Mouse (Mus musculus): ENCODE results near the gene Mns1. TPM values are rescaled to one million over a fixed set of nuclear protein-coding genes. Genes with fewer than 3 reads are reported as not detected.

The Mns1 gene
- polyA plus RNA-seq, 1 experiment from 2014 or later, result 33.6 TPM

- no peak overlapping the region for H3K27ac ChIP-seq
- H3K36me3 ChIP-seq, result peaks cover 13% of the 10 kb centered on the region
- no peak overlapping the region for H3K4me2 ChIP-seq (replicated peaks)
- ATAC-seq (ENCODE audit: insufficient number of reproducible peaks, insufficient read depth, low FRiP score, low TSS enrichment), result no peak
- H3K9ac ChIP-seq, result no peak overlapping the region
- 94% methylated on average over 5 of the region's 5 CpGs for WGBS
- H3K4me3 ChIP-seq, result no peak overlapping the region
- peaks cover 4% of the 10 kb centered on the region; the same call in 1 of the 2 replicates for H3K4me1 ChIP-seq
- H3K9me3 ChIP-seq, result no peaks in the 10 kb centered on the region
- H3K27me3 ChIP-seq, result no peaks in the 10 kb centered on the region
Observed at GRCm38 (mm10) chr9:72489131-72489530, 51.3 kb downstream of the Mns1 start.

- H3K27ac ChIP-seq, result peak overlapping the region; percentile 78
- WGBS, result under 1% methylated on average over 32 of the region's 32 CpGs
- H3K9ac ChIP-seq, result peak overlapping the region; percentile 49
- no peaks in the 10 kb centered on the region for H3K9me3 ChIP-seq
- peaks cover 4% of the 10 kb centered on the region for H3K36me3 ChIP-seq
- peak overlapping the region; percentile 65 for H3K4me3 ChIP-seq
- peak; percentile 86 for ATAC-seq (ENCODE audit: insufficient number of reproducible peaks, insufficient read depth, low FRiP score, low TSS enrichment)
- no peaks in the 10 kb centered on the region for H3K27me3 ChIP-seq
- H3K4me2 ChIP-seq (replicated peaks), result peak overlapping the region; percentile 59
- H3K4me1 ChIP-seq, result peaks cover 4% of the 10 kb centered on the region; the same call in 1 of the 2 replicates
Observed at GRCm38 (mm10) chr9:72491559-72492193, 53.9 kb downstream of the Mns1 start.

GRCm38 (mm10) chr9:72492194-72492565 lies 54.4 kb downstream of the Mns1 start, which contains the start of gene Tex9:
TSS of gene Tex9 (minus strand) at chr9:72492212.
- Histone ChIP-seq H3K27ac (peak within 1 kb of the TSS; percentile 78), H3K4me2 (replicated peaks) (peak within 1 kb of the TSS; percentile 59), H3K36me3 (no peaks in the 10 kb centered on the region; the same call in 1 of the 2 replicates), H3K4me1 (peaks cover 4% of the 10 kb centered on the region; the same call in 1 of the 2 replicates), H3K9me3 (no peaks in the 10 kb centered on the region), H3K9ac (peak within 1 kb of the TSS; percentile 49), H3K4me3 (peak within 1 kb of the TSS; percentile 65), H3K27me3 (no peaks in the 10 kb centered on the region)
- ATAC-seq (ENCODE audit: insufficient number of reproducible peaks, insufficient read depth, low FRiP score, low TSS enrichment), result no peak
- 14% methylated on average over 6 of the region's 6 CpGs for whole genome bisulfite sequencing

GRCm38 (mm10) chr9:72493465-72493864 lies 55.7 kb downstream of the Mns1 start:
- Histone ChIP-seq H3K9me3 (no peaks in the 10 kb centered on the region), H3K4me2 (replicated peaks) (no peak overlapping the region), H3K36me3 (no peaks in the 10 kb centered on the region), H3K27me3 (no peaks in the 10 kb centered on the region), H3K27ac (no peak overlapping the region), H3K4me1 (peaks cover 4% of the 10 kb centered on the region; the same call in 1 of the 2 replicates), H3K4me3 (no peak overlapping the region), H3K9ac (no peak overlapping the region)
- 89% methylated on average over 2 of the region's 2 CpGs for WGBS
- ATAC-seq (ENCODE audit: insufficient number of reproducible peaks, insufficient read depth, low FRiP score, low TSS enrichment), result no peak

GRCm38 (mm10) chr9:72493984-72494685 lies 56.3 kb downstream of the Mns1 start:
- no peak for ATAC-seq (ENCODE audit: insufficient number of reproducible peaks, insufficient read depth, low FRiP score, low TSS enrichment)
- Histone ChIP-seq H3K4me1 (peaks cover 4% of the 10 kb centered on the region; the same call in 1 of the 2 replicates), H3K9me3 (no peaks in the 10 kb centered on the region), H3K4me2 (replicated peaks) (no peak overlapping the region), H3K4me3 (no peak overlapping the region), H3K27me3 (no peaks in the 10 kb centered on the region), H3K9ac (no peak overlapping the region), H3K36me3 (no peaks in the 10 kb centered on the region), H3K27ac (no peak overlapping the region)
- WGBS, result 79% methylated on average over 3 of the region's 3 CpGs

- Histone ChIP-seq H3K36me3 (no peaks in the 10 kb centered on the region), H3K4me1 (peaks cover 4% of the 10 kb centered on the region; the same call in 1 of the 2 replicates), H3K4me2 (replicated peaks) (no peak overlapping the region), H3K27me3 (no peaks in the 10 kb centered on the region), H3K9me3 (no peaks in the 10 kb centered on the region), H3K27ac (no peak overlapping the region), H3K4me3 (no peak overlapping the region), H3K9ac (no peak overlapping the region)
- ATAC-seq (ENCODE audit: insufficient number of reproducible peaks, insufficient read depth, low FRiP score, low TSS enrichment), result no peak
- whole genome bisulfite sequencing, result 77% methylated on average over 2 of the region's 2 CpGs
Observed at GRCm38 (mm10) chr9:72496691-72497090, 58.9 kb downstream of the Mns1 start.

GRCm38 (mm10) chr9:72497171-72497570 lies 59.4 kb downstream of the Mns1 start:
- no peak overlapping the region for H3K9ac ChIP-seq
- no peaks in the 10 kb centered on the region for H3K36me3 ChIP-seq
- no peaks in the 10 kb centered on the region for H3K27me3 ChIP-seq
- no peak overlapping the region for H3K27ac ChIP-seq
- H3K4me1 ChIP-seq, result peaks cover 3% of the 10 kb centered on the region; the same call in 1 of the 2 replicates
- H3K9me3 ChIP-seq, result no peaks in the 10 kb centered on the region
- no peak overlapping the region for H3K4me2 ChIP-seq (replicated peaks)
- ATAC-seq (ENCODE audit: insufficient number of reproducible peaks, insufficient read depth, low FRiP score, low TSS enrichment), result no peak
- H3K4me3 ChIP-seq, result no peak overlapping the region
- 65% methylated on average over 3 of the region's 3 CpGs for WGBS

Small RNAs within 50 kb of the gene (microRNA-seq; reads per million reads assigned to microRNA genes)
- gene Gm28010, result not detected

Other genes starting within 250 kb of the Mns1 start
- 56.4 and 57.0 TPM in 2 replicates for gene Zfp280d, start 163.2 kb upstream of the Mns1 start, polyA plus RNA-seq (2016; fragmentation: Nextera tagmentation; extraction: Ambion mirVana)
- gene Tex9, start 54.2 kb downstream of the Mns1 start, polyA plus RNA-seq (2016; fragmentation: Nextera tagmentation; extraction: Ambion mirVana), result 48.1 and 52.9 TPM in 2 replicates
- 14.6 TPM in 2 replicates for gene Rfx7, start 94.2 kb downstream of the Mns1 start, polyA plus RNA-seq (2016; fragmentation: Nextera tagmentation; extraction: Ambion mirVana)
- 722 and 756 TPM in 2 replicates for gene Nedd4, start 224.3 kb downstream of the Mns1 start, polyA plus RNA-seq (2016; fragmentation: Nextera tagmentation; extraction: Ambion mirVana)